Mouse (Mus musculus): ENCODE measurements at regions not wholly inside any gene's neighbourhood (a gene's known extent, or its start where the extent isn't known, plus 50 kb on each side); places are given as distances from the start of the nearest gene placed in this dataset.

DNA sequence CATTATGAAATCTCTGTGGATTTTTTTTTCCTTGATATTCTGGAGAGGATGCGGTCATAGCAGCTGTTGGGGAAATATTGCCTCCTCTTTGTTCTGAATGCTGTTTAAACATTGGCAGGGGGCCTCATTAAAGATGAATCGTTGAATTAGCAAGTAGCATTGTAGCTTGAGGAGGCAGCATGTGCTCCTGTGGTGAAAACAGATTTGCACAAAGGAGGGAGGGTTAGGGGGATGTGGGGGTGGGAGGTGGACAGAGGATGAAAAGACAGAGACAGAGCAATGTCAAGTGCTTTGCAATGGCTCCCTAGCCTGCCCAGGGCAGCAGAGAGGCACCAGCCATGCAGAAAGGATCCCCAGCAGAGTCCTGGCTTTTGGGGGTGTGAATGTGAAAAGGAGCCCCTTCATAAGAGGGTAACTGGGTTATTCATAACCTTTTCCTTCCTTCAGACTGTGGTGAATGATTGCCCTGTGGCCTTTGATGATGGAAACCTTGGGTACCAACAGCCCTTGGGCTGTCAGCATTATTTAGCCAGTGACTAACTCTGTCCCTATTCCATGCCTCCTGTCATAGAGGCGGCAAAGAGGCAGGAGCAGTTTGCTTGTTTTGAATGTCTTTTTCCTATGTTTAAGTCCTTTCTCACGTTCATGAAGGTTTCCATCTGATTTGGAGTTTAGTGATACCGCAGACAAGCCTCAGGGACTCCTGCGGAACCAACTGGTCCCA is 1541.6 kb upstream of the Gulo start:
- DNase-seq: no peak

DNA sequence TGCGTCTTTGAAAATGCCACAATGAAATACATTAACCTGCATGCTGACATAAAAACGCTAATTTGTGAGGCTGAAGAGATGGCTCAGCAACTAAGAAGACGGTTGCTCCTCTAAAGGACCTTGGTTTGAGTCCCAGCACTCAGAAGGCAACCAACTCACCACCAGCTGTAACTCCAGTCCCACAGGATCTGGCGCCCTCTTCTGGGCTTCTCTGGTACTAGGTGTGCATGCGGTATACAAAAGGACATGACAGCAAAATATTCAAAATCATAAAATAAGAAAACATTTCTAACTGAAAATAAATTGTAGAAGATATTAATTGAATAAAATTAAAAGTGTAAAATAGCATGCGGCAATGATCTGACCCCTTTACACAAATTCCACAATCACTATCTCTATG is 1539.7 kb upstream of the Gulo start:
- DNase-seq: no peak

DNA sequence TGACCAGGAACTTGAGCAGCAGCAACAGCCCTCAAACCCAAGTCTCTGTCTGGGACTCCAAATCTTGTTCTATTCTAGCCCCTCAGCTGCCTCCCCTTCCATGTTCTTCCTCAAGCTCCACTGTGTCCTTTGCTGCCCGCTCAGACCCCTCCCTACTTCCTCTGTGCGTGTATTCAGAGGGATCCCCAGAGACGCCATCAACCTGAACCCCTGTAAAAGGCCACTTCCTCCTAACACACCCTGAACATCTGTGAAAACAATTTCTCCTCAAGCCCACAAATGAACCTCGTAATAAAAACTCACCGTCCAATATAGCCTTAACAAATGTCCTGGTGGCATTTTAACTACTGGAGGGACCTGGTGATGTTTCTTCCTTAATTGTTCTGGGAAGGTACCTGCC is 1536.0 kb upstream of the Gulo start:
- no peak for DNase-seq

DNA sequence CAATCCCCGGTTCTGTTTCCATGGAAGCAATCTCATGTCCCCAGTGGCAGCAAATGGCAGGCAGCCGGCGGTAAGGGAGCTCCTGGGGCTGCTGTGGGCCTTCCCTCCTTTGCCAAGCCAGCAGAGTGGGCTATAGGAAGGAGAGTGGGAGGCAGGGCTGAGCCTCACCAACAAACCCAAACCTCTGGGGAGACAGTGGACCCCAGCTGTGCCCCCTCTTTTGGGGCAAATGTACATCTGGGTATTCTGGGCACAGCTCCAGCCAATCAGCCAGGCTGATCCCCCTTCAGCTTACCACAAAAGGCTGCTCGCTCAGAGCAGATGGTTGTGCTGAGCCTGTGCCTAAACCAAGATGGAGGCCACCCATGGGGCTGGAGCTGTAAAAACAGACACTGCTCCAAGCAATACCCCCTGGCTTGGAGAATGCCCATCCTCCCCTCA is 1532.3 kb upstream of the Gulo start:
- DNase-seq: no peak

DNA sequence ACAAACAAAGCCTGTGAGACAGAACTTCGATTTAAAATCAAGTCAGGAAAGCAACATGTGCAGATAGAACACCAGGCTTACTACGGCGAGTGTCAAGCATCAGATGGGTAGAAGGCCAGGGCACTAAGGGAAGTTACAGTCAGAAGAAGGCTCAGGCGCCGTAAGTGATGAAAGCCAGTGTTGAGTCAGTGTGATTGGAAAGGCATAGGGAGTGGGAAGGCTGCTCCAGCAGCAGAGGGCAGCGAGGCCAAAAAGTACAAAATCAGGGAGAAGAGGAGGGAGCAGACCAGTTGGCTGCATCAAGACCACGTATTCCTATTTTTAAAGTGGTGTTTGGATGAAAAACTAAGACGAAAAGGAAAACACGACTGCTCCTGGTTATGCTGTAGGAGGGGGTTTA is 1529.7 kb upstream of the Gulo start:
- DNase-seq: no peak

DNA sequence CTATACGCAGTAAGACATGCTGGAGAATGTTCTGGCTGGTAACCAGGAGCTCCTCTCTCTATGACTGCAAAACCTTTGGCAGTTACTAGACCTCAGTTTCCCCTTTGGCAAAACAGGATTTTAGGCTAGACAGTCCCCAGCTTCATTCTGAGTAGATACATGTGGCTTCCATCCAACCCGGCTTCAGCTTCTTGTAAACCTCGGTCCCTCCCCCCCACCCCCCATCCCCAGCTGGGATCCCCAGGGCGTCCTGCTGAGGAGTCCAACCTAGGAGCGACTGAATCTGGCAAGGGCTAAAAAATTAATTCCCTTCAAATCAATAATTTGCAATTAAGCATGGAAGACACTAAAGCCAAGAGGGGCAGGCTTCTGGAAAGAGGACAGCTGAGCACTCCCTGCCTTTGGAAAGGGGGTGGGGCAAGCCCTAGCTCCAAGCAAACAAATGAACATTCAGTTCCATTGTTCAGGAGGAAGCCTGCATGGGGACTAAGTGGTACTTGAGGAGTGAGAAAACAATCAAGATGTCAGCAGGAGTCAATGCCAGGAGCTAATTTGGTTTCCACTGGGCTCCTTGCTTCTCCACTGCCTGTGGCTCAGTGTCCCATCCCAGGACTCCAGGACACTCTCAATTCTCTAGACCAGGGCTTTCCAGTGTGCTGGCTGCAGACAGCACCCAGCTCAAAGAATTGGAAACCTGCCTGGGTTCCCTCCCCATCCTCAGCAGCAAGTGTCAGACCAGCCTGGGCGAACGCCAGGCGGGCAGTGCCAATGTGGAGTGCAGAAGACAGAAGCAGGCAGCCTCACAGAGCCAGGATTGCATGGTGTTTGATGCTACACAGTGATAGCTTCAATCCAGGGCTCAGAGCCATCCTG is 1528.0 kb upstream of the Gulo start:
- DNase-seq: peak; percentile 32

DNA sequence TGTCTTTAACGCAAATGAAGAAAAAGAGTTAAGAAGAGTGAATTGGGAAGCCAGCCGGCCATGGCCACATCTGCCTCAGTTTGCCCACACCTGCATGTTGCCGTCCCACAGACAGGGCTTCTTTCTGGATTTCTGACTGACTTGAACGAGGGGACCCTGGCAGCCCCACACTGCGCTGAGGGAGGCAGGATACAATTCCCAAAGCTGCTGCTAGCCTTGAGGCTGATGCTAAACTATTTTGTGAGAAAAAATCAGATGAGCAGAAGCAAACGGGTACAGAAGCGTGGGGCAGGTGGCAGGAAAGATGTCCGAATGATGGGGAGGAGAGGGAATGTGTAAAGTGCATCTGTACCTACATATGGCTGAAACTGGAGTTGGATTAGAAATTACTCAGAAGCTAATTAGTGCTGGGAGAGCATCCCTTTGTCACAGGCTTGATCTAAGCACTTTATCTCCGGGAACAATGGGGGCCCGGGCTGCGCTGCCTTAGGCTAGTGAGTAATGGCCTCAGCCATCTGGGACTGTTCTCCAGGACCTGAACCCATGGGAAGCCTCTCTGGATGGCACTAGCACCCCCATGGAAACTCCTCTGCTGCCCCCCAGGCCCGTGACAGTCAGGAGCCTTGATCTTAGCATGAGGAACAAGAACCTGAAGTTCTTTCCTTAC is 1497.9 kb upstream of the Gulo start:
- no peak for DNase-seq

DNA sequence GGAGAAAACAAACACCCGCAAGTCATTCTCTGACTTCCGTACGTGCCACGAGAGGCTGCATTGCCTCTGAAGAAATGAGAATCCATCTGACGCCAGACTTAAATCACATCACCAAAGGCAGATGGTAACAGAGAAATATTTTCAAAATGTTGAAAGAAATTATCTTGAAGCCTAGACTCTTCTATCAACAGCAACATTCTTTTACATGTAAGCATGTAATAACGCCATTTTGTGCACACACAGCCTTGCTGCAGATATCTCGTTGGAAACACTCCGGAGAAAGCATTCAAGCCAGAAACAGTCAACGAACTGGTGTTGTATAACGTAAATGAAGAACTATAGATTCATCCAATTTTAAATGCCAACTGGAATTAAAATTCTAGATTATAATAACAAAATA is 1483.1 kb upstream of the Gulo start:
- DNase-seq: no peak

DNA sequence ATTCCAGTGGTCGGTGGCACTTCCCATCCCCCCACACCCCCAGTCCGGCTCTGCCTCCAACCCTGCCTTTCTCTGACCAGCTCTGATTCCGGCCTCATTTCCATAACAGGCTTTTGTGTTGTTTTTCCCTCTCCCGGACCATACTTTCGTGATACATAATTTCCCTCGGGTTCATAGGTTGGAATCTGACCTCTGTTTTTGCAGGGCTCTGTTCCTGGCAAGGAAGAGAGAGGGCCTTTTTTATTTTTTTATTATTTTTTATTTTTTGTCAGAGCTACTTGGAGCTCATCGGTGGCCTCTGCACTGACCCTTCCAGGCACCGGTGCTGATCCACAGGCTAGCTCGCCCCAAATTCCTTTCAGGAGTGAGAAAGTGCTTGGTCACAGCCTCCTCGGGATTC is 1477.7 kb upstream of the Gulo start:
- no peak for DNase-seq

DNA sequence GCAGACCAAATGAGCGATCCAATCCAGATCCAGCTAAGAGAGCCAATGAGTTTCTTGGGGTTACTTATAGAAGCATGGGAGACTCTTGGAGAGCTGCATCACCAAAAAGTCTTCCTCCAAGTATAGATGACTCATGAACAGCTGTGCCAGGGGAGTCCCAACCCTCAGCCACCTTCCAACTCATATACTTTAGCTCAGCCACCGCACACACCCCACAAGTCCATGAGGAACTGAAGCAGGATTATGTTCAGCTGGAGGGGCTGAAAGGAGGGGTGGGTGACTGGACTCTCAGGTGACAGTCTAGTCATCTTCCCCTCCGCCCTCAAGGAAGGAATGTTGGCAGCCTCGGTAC is 1476.4 kb upstream of the Gulo start:
- no peak for DNase-seq

DNA sequence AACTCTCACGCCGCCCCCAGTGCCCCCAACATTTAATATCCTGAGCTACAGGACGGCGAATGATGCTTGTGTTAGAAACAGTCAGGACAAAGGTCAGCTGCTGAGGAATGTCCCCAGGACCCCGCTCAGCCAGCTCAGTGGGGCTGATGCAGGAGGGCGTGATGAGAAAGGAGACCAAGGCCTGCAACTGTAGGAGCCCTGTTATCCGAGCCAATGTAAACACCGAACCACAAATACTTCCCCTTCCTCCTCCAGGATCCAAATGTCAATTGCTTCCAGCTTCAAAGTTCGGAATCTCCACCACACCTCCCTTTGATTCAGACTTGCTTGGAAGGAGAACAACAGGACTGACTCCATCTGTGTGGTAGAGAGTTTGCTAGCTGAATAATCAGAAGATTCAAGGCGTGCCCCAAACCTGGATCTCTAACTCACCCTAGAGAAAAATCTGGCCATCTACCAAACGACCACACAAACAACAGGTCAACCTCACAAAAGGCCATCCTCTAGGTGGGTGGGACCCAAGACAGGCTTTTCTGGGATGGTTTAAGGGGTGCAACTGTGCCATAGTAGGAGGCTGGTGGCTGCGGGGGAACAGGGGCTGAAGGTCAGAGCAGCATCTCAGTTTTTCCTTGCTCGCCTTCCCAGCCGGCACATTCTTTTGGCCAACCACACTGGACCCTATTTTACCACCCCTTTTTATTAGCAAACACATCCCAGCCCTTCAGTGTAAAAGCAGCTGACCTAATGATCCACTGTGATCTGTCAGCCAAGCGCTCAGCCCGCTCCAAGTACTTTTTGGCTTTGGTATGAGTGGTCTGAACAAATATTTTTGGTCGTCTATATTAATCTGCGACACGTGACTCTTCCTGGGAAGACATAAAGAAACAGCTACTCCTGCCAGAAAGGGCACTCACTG is 1475.8 kb upstream of the Gulo start:
- no peak for DNase-seq
